Mouse (Mus musculus) hematopoietic multipotent progenitor cell, adult 10-12 weeks (in vitro differentiated cells): ENCODE data around the gene Ssx2ip. TPM values are rescaled to one million over a fixed set of nuclear protein-coding genes. Genes with fewer than 3 reads are reported as not detected.

Experiments
- polyA plus RNA-seq: library from polyadenylated mRNA; stranded (reverse); fragments of >175 nt; gene quantifications from 2 replicates; pipeline ENCODE4 v1.2.3, GENCODE M21; 2012; ENCODE audit warnings: low replicate concordance

Ssx2ip gene
- polyA plus RNA-seq: 1.1 and 1.5 TPM in 2 replicates

DNA sequence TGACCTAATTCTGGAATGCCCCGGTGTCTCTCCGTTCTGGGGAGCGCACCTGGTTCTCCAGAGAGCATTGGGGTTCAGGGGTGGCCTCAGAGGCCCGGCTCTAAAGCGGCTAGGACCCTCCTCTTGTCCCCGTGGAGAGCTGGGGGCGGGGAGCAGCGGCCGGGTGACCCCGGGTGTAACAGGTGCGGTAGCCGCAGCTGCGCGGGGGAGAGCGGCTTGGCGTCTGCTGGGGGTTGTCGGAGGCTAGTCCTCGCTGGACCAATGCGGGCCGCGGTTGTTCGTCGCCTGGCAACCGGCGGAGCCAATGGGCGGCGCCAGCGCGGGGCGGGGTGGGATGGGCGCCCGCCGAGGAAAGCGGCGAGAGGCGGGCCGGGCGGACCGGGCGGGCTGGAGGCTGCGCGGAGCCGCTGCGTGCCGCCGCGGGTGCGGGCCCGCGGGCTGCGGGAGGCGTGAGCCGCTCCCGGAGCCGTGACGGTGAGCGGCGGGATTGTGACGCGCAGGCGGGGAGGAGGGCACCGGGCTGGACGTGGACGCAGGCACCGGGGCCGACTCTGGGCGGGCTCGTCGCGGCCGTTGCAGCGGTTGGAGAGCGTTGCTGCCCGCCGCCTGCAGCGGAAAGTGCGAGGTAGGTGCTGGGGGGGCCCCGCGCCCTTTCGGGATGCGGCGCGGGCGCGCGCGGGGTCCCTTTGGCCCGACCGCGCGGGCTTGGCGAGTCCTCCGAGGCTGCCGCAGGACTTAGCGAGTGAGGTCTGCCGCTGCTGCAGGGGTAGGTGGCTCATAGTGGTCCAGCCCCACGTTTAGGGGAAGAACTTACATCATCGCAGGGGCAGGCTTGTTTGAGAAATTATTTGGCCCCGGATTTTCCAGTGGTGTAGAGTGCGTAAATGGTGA is at the start of gene Ssx2ip:
Ssx2ip (plus strand) TSS at position 332 of the 891 bp plus-strand sequence.

DNA sequence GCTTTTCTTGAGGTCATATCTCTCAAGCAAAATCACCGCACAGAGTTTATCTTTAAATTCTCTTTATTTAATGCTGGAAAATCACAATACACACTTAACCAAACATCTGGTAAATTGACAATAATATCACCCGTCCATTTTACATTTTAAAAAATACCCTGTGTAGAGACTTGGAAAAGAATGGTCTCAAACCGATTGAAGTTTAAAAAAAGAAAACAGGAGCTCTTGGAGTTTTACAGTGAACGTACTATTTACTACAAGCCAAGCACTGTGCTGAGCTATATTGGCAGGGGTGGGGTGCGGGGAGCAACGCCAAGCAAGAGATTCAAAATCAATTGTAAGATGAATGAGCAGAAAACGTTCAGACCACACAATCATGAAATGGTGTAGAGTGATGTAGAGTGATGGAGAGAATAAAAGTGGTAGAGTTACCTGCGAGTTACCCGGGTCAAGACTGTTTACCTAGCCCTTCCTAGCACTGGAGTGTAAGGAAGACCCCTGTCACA is 45.4 kb downstream of the Ssx2ip start, which contains the start of gene Ctbs:
Ctbs (plus strand) TSS at position 51 of the 506 bp plus-strand sequence.

Other genes starting within 250 kb of the Ssx2ip start
- 0.10 and 0.65 TPM in 2 replicates for gene Lpar3, start 183.7 kb upstream of the Ssx2ip start, polyA plus RNA-seq
- 19.8 and 25.4 TPM in 2 replicates for gene Ctbs, start 45.2 kb downstream of the Ssx2ip start, polyA plus RNA-seq
- 0.90 and 1.7 TPM in 2 replicates for gene Spata1, start 95.1 kb downstream of the Ssx2ip start, polyA plus RNA-seq
- gene Gng5, start 95.2 kb downstream of the Ssx2ip start, polyA plus RNA-seq: 145 and 189 TPM in 2 replicates
- gene Rpf1, start 116.8 kb downstream of the Ssx2ip start, polyA plus RNA-seq: 18.0 and 18.3 TPM in 2 replicates
- not detected in 2 replicates for gene Uox, start 165.8 kb downstream of the Ssx2ip start, polyA plus RNA-seq
- not detected in 2 replicates for gene Dnase2b, start 211.0 kb downstream of the Ssx2ip start, polyA plus RNA-seq
- gene 4930503B20Rik, start 246.7 kb downstream of the Ssx2ip start, polyA plus RNA-seq: 0.11 TPM in 1 of 2 replicates, not detected in the other